Mouse (Mus musculus) cerebellum, adult 9-10 months (tissue): Measurements from ENCODE around the gene Lrch1.

Experiments used
- DNase-seq: peaks from one replicate; pipeline ENCODE4 v3.0.0; 2022

The Lrch1 gene

DNA sequence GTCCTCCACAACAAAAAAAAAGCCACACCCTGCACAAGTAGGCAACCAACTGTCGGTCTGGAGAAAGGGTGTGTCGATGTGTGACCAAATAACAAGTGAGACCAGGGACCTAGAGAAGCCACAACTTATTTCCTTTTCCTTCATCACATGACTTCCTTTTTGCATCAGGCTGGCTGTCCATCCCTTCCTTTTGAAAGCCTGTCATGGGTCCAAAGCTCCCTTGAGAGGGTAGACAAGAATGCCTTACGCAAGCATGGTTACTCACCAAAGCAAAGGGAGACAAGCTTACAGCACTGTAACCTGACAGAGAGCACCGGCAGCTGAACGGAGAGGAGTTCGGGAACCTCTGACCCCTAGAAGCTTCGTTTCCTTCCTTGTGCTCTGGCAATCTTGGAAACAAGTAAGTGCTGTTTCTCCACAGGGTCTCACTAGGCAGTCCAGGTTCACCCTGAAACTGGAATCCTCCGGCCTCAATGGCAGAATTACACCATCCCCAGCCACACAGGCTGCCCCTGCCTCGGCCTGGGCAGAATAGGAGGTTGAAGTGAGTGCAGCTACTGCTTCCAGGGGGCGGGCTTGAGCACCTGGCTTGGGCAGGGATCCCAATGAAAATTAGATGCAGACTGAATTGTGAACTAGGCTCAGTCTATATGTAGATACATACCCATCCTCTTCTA lies 150.2 kb downstream of the Lrch1 start:
- DNase-seq, result no peak

DNA sequence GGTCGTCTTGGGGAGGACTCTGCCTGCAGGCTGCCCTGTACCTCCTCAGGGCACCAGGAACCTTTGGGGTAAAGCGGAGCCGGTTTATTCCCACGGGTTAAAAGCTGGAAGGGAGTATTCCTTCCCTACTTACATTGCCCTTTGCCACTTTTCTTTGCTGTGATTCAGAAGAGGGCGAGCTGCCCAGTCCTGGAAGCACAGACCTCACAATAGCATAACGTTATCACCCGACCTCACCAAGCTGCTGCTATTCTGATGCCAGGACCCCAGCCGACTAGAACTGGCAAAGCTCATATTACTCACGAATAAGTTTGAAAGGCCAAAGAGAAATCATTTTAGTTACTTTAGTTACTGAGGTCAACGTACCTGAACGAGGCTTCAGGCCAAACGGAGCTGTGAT lies 152.7 kb downstream of the Lrch1 start:
- DNase-seq, result no peak

DNA sequence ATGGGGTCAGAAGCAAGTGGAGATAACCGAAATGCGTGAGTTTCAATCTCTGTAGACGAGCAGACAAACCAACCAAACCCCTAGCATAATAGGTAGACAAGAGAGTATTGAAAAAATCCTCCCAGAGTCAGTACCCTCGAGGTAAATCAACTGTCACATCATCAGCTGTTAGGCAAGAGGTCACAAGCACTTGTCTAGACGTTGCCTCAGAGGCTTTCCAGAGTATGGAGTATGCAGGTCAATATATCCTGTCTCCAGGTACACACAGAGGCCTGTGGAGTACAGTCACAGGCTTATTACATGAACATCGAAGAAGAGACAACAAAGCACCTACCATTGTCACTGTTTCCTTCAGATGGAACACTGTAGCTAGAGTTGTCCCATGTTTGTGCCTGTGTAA lies 154.9 kb downstream of the Lrch1 start:
- no peak for DNase-seq

DNA sequence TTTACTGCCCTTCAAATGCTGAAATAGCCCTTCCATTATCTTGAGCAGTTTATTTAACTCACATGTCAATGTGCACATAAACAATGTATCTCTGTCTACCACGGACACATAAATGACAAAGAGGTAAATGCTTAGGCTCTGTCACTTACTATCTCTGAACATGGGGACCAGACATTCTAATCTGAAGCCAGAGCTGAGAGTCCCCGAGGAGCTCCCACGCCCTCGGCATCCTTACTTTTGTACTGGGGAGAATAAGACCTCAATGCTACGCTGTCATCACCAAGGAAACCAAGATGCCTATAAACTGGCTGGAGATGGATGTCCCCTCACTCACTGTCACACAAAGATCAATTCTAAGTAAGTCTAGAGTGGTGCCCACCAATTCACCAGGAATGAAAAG lies 157.1 kb downstream of the Lrch1 start:
- DNase-seq, result no peak

DNA sequence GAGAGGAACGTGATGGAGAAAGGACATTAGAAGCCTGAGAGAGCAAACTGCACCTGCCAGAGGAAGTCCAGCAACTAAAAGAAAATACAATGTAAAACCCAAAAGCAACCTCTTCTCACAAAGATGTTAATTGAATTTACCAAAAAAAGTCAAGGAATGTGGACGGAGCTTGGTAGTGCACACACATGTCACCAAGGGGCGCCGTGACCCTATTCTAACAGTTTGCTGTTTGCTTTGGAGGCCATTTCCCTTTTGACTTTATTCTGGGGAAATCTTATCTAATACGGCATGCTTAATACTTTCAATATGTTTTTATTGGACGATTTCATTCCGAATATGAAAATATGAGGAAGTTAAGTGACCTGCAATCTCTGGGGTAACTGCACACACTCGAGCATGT lies 158.9 kb downstream of the Lrch1 start:
- no peak for DNase-seq

DNA sequence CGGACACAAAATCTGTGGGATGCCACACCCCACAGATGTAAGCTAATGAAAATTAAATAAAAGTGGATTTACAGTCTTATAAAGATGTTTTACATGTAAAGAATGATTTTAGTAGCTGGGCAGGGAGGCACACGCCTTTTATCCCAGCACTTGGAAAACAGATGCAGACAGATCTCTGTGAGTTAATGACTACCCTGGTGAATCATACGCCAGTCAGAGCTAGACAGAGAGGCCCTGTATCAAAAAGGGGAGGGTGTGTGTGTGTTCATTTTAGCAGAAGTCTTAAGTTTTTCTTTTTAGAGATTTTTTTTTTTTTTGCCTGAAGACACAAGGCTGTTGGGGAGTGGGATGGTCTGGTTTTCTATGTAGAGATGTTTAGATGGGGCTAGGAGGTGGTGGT lies 160.0 kb downstream of the Lrch1 start:
- no peak for DNase-seq

DNA sequence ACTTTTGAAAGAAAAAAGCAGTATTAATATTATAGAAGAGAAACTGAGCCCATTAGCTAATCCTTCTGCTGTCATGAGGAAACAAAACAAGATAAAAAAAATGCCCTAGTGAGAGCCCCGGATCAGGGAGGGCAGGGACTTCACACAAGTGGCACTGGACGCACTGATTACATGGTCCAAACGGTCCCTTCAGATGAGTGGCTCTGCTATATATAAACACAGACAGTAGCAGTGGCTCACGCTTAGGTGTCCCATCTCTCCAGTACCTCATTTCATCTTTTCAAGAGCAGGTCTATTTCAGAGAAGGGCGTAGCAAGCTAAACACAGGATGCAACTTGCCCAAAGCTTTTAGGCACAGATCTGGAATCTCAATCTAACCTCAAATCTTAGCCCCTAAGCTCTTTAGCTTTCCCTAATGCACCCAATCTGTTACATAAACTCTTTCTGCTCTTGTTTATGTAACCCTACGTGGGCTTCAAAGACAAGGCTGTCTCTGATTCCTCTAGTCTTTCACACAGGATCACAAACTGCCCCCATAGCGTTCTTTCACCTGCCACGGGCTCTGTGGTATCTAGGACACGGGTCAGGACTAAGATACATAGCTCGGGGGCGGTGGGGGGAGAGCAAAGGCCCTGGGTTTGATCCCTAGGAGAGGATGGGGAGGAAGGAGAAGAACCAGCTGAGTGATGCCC lies 163.3 kb downstream of the Lrch1 start:
- no peak for DNase-seq

DNA sequence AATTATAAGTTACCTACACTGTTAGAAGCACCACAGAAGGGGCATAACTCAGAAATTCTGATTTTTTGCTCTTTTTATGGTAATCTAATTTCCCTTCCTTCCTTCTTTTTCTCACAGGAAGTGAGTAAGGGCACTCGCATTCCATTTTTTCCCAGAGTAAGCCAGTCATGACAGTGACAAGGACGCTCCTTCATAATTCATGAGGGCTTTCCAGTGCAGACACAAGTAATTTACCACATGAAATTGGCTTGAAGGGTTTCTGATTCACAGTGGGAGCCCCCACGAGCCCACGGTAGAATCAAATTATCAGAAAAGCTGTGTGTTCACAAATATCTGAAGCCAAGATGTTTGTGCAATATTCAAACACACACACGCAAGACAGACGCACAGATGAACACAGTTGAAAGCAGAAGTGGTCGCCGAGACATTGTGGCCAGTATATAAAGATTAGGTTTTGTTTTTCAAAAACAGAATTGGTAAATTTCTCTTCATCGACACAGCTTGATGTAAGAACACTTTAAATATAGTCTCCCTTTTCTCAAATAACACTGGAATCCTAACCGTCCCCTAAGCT lies 173.5 kb downstream of the Lrch1 start:
- DNase-seq, result no peak

DNA sequence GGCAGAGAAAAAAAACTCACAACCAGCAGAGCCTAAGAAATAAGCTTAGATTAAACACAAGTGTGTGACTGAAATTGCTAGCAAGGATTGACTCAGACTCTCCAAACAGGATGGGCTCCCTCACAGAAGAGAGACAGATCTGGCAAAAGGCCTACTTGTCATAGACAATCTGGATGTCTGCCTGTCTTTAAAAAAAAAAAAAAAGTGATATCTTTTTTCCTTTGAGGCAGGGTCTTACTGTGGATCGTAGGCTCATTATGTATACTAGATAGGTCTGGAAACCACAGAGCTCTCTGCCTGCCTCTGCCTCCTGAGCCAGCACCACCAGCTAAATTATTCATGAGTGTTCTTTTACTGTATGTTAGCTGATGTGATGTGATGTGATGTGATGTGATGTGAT lies 179.8 kb downstream of the Lrch1 start:
- no peak for DNase-seq

DNA sequence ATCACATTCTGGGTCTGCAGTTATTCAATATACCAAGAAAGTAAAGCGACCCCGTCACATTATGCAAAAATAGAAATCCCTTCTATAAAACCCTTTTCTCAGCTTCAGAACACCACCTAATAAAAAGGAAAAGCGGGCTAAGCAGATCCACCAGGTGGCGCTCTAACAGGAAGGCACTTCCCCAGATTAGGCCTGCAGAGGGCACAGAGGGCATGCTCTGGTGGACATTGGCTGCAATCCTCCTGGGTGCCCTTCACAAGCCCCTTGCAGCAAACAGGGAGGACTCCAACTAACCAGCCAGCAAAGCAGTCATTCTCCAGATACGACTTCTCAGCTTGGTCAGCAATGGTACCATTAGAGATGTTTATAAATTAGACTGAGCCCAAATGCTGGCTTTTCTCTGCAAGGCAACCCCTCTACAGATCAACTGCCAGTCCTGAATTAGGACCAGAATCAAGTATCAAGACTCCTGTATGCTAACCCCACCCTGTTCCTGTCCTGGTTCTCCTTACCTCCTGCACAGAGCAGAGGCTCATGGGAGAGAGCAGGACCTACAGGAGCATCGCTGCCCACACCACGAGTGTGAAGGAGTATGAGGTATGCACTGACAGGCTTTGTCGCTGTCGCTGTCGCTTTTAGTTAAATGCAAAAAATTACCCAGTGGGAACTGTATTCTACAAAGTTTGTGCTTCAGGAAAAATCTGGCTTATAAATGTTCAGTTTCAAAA lies 183.3 kb downstream of the Lrch1 start:
- DNase-seq, result peak; percentile 76

DNA sequence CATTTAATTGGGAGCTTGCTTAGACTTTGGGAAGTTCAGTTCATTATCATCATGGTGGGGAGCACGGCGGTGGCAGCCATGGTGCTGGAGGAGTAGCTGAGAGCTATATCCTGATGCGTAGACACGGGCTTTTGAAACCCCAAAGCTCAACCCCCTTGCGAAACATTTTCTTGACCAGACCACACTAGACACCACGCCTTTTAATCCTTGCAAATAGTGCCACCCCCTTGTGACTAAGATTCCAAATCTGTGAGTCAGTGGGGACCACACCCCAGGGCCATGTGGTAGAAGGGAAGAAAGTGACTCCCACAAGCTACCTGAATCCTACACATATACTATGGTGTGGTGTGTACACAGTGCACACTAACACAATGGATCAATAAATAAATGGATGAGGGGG lies 210.8 kb downstream of the Lrch1 start:
- DNase-seq, result no peak

DNA sequence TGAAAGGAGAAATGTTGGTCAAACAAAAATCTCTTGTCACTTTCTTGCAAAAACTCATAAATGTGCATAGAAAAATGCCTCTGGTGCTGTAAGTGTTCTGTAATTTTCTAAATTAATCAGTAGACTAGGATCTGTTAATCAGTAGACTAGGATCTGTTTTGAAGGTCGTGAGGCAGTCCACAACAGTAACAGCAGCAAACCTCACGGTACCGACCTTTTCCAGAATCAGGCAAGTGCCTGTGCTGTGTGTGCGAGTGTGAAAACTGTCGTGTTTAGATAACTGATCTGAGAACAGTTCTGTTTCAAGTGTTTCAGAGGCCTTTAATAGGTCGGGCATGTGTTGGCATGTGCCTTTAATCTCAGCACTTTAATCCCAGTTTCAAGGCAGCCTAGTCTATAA lies 212.2 kb downstream of the Lrch1 start:
- DNase-seq, result no peak

DNA sequence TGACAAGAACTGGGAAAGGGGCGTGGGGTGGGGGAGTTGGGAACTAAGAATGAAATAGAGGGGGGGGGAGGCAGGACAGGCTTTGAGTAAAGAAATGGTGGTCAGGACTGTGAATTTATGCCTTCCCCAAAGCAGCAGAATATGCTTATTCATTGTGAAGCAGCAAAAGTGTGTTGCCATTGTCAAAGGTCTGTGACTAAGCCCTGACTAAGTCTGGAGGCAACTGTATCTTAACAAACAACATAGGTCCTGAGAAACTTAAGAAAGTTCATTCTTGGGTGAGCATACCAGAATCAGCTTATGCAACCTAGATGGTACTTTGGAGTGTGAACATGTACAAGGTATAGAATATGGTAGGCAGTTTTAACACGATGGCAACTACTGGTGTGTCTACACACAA lies 214.3 kb downstream of the Lrch1 start:
- no peak for DNase-seq

DNA sequence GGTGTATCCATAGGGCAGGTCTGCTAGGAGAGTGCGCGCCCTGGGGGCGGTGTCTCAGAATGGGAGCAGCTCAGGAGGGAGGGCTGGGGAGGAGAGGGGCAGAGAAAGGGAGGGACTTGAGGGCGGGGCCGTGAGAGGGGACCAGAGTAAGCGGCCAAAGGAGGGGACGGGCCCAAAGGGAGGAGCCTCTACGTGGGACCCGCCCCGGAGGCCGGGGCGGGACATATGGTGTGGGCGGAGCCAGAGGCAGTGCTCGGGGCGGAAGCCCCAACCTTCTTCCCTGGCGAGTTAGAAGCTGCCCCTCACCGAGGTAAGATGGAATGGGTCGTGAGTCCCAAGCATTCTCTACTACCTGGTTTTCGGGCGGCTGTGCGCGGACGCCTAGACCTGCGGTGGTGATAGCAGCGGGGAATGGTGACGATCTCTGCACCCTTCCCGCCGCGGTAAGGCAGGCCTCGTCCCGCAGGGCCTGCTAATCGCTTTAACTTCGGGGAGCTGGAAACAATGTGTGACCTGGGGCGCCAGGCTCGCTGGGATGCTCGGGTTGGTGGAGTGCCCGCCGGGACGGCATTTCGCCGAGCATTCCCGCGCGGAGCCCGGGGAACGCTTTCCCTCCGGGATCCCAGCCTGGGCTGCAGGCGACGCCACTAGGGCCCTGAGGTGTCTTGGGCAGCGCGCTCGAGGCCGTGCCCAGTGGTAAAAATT lies 215.4 kb downstream of the Lrch1 start, which contains the start of gene Esd:
Esd (plus strand) TSS at position 219 of the 705 bp plus-strand sequence.
- peak; percentile 90 for DNase-seq

DNA sequence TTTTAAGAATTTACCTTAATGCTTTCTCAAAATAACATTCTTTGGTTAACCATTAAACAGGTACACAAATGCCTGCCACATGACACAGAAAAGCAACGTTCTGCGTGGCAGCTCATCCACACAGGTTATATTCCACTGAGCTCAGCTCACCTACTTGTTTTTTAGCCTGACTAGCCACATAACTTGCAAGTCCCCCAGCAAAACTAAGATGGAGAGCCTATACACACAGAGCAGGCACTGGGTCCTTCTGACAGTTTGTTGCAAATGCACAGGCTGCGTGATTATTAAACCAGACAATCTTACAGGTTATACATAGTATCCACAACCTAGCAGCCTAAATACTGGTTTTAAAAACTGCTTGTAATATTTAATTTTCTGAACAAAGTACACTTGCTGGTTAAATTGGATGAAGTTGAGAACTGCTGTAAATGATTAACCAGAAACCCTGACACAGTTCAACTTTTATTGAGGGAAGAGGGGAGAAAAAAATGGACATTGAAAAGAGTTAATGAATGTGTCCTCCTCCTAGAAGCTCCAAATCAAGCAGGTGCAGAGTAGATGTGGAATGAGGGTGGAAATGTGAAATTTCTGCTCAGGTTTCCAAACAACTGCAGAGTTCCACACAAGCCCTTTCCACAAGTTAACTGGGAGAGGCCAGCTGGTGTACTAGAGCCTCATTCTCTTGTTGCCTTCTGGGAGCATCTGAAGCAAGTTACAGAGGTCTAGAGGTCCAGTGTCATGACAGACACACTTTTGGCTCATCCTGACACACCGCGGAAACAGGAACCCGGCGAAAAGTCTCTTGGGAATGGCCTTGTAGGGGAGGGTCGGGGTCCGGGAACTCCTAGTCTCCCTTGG lies 216.2 kb downstream of the Lrch1 start:
- DNase-seq, result no peak

DNA sequence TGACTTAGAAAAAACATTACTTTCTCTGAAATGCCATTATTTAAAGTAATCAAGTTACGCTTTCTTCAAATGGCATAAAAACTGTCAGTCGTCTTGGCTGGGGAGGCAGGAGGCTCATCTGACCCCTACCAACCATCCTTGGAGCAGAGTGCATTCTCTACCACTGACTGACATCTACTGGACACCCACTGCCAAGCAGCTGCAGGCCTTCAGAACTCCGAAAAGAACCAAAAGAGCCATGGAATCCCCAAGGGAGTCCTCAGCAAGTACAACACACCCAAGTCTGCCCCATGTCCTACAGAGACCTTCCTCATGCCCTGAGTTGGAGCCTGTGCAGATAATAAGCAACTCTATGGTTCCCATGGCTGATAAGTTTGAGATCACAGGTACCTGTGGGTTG lies 224.1 kb downstream of the Lrch1 start:
- DNase-seq, result no peak

DNA sequence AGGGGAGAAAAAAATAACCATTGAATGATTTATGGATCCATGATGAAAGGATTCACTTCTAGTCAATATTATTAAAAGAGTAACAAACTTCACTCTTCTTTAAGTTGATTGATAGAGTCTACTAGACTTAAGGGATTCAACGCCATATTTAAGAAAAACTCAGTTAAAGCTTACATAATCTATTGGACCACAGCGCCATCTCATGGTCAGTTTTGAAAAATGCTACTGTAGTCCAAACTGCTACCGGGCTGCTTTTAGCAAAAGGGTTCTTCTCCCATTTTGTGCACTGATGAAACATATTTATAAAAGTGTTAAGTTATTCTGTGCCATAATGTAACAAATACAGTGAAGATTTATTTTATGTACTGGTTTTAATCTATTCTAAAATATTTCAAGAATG lies 238.6 kb downstream of the Lrch1 start:
- DNase-seq, result no peak
